Mouse (Mus musculus) testis, postnatal 10 days (tissue): ENCODE results near the gene Pllp.

Experiments used
- DNase-seq: peaks from one replicate; pipeline ENCODE4 v3.0.0; 2021; ENCODE audit warnings: low spot score

The Pllp gene

GRCm38 (mm10) chr8:94649496-94649895, 46.6 kb downstream of the Pllp start:
- DNase-seq: no peak

GRCm38 (mm10) chr8:94646165-94646564, 49.9 kb downstream of the Pllp start:
- DNase-seq: no peak

DNA sequence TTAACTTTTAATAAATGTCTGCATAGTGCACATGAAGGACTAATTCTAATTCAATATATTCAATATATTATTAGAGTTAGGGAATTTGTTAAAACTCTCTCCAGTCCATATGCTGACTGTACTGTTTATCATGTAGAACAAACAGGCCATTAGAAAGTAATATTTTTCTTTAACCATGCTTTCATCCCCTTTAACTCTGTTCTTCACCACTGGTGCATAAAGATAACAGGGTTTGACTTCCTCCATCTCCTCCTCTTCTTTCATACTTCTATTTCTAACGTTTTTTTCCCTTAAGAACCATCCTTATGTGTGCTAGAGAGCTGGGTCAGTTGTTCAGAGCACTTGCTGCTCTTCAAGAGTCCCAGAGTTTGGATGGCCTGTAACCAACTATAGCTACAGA, 50.9 kb downstream of the Pllp start:
- no peak for DNase-seq

DNA sequence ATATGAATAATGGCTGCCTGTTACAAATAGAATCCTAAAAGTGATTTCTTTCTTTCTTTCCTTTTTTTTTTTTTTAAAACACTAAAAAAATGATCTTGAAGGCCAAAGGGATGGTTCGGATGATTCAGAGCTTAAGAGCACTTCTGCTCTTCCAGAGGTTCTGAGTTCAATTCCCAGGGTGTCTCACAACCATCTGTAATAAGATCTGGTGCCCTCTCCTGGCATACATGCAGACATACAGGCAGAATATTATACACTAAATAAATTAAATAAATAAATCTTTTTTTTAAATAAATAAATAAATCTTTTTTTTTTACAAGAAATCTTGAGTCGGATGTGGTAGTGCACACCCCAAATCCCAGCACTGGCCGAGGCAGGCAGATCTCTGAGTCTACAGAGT, 54.1 kb downstream of the Pllp start:
- DNase-seq: no peak

- no peak for DNase-seq
Observed at GRCm38 (mm10) chr8:94641183-94641582, 54.9 kb downstream of the Pllp start.

- no peak for DNase-seq
Observed at GRCm38 (mm10) chr8:94634211-94634610, 61.9 kb downstream of the Pllp start.

DNA sequence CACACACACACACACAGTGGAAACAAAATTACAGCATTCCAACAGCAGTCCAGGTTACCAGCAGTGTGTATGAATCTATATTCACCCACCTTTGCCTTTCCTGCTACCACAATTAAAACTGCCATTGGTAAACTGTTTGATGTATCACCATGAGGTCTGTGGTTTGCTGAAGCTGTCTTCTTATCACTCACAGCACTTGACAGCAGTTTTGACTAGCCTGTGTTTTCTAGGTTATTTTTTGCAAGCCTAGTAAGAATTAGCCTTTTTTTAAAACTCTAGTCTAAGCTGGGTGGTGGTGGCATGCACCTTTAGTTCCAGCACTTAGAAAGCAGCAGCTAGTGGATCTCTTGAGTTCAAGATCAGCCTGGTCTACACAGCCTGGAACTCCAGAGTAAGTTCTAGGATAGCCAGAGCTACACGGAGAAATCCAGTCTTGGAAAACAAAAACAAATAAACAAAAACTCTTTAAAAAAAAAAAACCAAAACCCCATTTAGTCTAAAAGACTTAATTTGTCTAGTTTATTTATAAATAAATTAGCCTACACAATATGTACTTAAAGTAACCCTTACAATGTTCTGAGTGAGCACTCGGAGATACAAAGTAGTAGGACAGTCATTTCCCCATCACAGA, 62.4 kb downstream of the Pllp start:
- no peak for DNase-seq
